Mouse (Mus musculus) left cerebral cortex, adult 11 months (tissue): ENCODE data around the gene Col6a4.

Experiments
- DNase-seq: peaks from one replicate; pipeline ENCODE4 v3.0.0; 2022; ENCODE audit warnings: low spot score

Gene Col6a4

GRCm38 (mm10) chr9:105959116-105959515 lies 137.5 kb downstream of the Col6a4 start:
- DNase-seq: no peak

- DNase-seq: no peak
Observed at GRCm38 (mm10) chr9:105949755-105950154, 146.8 kb downstream of the Col6a4 start.

- DNase-seq: peak; percentile 36
Observed at GRCm38 (mm10) chr9:105947577-105947976, 149.0 kb downstream of the Col6a4 start.
